Mouse (Mus musculus): ENCODE measurements at regions not wholly inside any gene's neighbourhood (a gene's known extent, or its start where the extent isn't known, plus 50 kb on each side); places are given as distances from the start of the nearest gene placed in this dataset.

DNA sequence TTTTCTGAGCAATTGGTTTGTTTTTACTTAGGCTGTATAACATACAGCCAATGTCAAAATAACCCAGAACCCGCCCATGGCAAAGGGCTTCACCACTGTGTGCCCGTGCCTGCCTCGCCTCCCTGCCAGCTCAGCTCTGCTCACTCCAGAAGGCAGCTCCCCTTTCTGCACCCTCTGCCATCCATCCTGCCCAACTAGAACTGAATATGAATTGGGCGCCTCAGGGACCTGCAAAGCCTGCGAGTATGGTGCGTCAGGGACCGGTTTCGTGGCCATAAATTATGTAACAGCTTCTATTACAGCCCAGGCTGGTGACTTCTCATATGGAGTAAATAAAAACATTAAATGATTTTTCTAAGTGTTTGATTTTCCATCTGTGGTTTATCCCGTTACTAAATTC is 66.9 kb upstream of the A430005L14Rik start:
- Histone ChIP-seq H3K4me2 (no peak overlapping the region), H3K9me3 (no peaks in the 10 kb centered on the region), H3K9ac (no peak overlapping the region), H3K27ac (replicated peaks) (no peak overlapping the region), H3K4me1 (replicated peaks) (peaks cover 9% of the 10 kb centered on the region), H3K4me3 (no peak overlapping the region), H3K27me3 (no peaks in the 10 kb centered on the region), H3K36me3 (no peaks in the 10 kb centered on the region)
- WGBS = 69% methylated on average over 9 of the region's 9 CpGs
- no peak for ATAC-seq (ENCODE audit: low FRiP score, low read depth)

GRCm38 (mm10) chr4:153899721-153900120 is 57.3 kb upstream of the A430005L14Rik start:
- Histone ChIP-seq H3K4me1 (replicated peaks) (0 out of 2 replicates have a peak, but pooled peaks cover under 1% of the 10 kb centered on the region), H3K27me3 (no peaks in the 10 kb centered on the region), H3K9ac (no peak overlapping the region), H3K9me3 (no peaks in the 10 kb centered on the region), H3K4me2 (no peak overlapping the region), H3K27ac (replicated peaks) (no peak overlapping the region), H3K36me3 (no peaks in the 10 kb centered on the region), H3K4me3 (no peak overlapping the region)
- WGBS = 79% methylated on average over 7 of the region's 7 CpGs
- ATAC-seq (ENCODE audit: low FRiP score, low read depth) = no peak

GRCm38 (mm10) chr4:153905076-153905475 is 52.0 kb upstream of the A430005L14Rik start:
- no peak overlapping the region for H3K27ac ChIP-seq (replicated peaks)
- peaks cover 15% of the 10 kb centered on the region for H3K4me1 ChIP-seq (replicated peaks)
- ATAC-seq (ENCODE audit: low FRiP score, low read depth) = no peak
- H3K9ac ChIP-seq = no peak overlapping the region
- H3K4me3 ChIP-seq = no peak overlapping the region
- no peaks in the 10 kb centered on the region for H3K36me3 ChIP-seq
- 53% methylated on average over 9 of the region's 9 CpGs for whole genome bisulfite sequencing
- no peak overlapping the region for H3K4me2 ChIP-seq
- H3K9me3 ChIP-seq = no peaks in the 10 kb centered on the region
- no peaks in the 10 kb centered on the region for H3K27me3 ChIP-seq

- Histone ChIP-seq H3K4me1 (replicated peaks) (peaks cover 15% of the 10 kb centered on the region), H3K27me3 (no peaks in the 10 kb centered on the region), H3K4me3 (no peak overlapping the region), H3K27ac (replicated peaks) (no peak overlapping the region), H3K36me3 (no peaks in the 10 kb centered on the region), H3K9ac (no peak overlapping the region), H3K4me2 (no peak overlapping the region), H3K9me3 (no peaks in the 10 kb centered on the region)
- 50% methylated on average over 7 of the region's 7 CpGs for WGBS
- no peak for ATAC-seq (ENCODE audit: low FRiP score, low read depth)
Observed at GRCm38 (mm10) chr4:153905511-153905910, 51.5 kb upstream of the A430005L14Rik start.
